Mouse (Mus musculus): ENCODE measurements at regions not wholly inside any gene's neighbourhood (a gene's known extent, or its start where the extent isn't known, plus 50 kb on each side); places are given as distances from the start of the nearest gene placed in this dataset.
A peak's percentile ranks its signal among the peaks of the same experiment; 100 is the strongest.

DNA sequence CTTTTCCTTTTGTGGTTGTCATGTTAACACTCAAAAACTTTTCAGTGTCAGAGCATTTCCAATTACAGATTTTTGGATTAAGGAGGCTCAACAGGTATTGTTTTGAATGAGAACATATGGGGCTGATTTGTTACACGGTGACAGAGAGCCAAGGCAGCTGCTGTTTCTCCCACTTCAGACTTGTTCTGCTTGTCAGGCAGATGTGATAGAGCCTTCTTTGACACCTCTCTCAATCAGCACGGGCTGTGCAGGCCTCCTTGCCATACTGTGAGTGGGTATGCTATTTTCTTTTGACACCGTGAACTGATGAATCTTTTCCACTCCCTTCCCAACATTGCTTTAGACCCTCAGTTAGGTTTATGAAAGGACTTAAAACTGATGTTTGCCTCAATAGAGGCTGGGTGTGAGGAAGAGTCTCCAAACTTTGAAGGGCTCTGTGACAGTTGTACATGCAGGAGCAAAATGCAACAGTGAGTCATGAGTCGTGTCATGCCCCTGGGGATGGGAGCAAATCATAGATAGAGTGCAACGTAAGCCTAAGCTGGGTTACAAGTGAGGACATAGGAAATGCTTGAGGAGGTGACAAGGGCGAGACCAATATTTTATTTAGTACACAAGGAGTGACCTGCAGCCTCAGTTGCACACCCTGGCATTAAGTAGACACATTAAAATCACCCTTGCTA is 317.4 kb downstream of the Ccser2 start:
- Histone ChIP-seq H3K4me1 (ENCODE audit: control insufficient read depth, insufficient read depth, low read length) (no peaks in the 10 kb centered on the region), H3K4me2 (ENCODE audit: low read depth, low read length) (no peak overlapping the region), H3K9ac (replicated peaks; ENCODE audit: low read depth, low read length) (no peak overlapping the region), H3K36me3 (ENCODE audit: control insufficient read depth, insufficient read depth, low read length) (no peaks in the 10 kb centered on the region), H3K27ac (ENCODE audit: low read depth, low read length) (no peak overlapping the region), H3K27me3 (ENCODE audit: control insufficient read depth, insufficient read depth, low read length) (no peaks in the 10 kb centered on the region), H3K4me3 (ENCODE audit: low read depth, low read length) (no peak overlapping the region), H3K9me3 (ENCODE audit: control insufficient read depth, low read length) (no peaks in the 10 kb centered on the region)
- ATAC-seq (ENCODE audit: low read depth), result no peak
- WGBS, result 77% methylated on average over 6 of the region's 6 CpGs

DNA sequence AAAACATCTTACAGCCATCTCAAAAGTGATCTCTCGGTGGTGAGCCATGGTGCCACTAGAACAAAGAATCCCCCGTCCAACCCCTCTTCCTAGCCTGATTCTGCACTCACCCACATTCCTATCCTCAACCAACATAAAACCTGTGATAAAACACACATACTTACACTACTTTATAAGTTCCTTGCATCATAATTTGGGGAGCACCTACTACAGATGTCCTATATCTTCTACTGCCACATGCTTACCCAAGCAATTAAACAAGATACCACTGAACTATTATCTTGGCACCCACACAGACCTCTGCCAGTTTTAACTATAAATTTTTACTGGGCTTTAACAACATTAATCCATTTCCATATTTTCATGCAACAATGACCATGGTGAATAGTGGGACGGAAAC is 321.9 kb downstream of the Ccser2 start:
- no peaks in the 10 kb centered on the region for H3K4me1 ChIP-seq (ENCODE audit: control insufficient read depth, insufficient read depth, low read length)
- no peak overlapping the region for H3K4me3 ChIP-seq (ENCODE audit: low read depth, low read length)
- H3K4me2 ChIP-seq (ENCODE audit: low read depth, low read length), result no peak overlapping the region
- no peak overlapping the region for H3K27ac ChIP-seq (ENCODE audit: low read depth, low read length)
- H3K9me3 ChIP-seq (ENCODE audit: control insufficient read depth, low read length), result no peaks in the 10 kb centered on the region
- H3K27me3 ChIP-seq (ENCODE audit: control insufficient read depth, insufficient read depth, low read length), result no peaks in the 10 kb centered on the region
- no peak overlapping the region for H3K9ac ChIP-seq (replicated peaks; ENCODE audit: low read depth, low read length)
- 85% methylated on average over 3 of the region's 3 CpGs for WGBS
- no peak for ATAC-seq (ENCODE audit: low read depth)
- H3K36me3 ChIP-seq (ENCODE audit: control insufficient read depth, insufficient read depth, low read length), result no peaks in the 10 kb centered on the region

DNA sequence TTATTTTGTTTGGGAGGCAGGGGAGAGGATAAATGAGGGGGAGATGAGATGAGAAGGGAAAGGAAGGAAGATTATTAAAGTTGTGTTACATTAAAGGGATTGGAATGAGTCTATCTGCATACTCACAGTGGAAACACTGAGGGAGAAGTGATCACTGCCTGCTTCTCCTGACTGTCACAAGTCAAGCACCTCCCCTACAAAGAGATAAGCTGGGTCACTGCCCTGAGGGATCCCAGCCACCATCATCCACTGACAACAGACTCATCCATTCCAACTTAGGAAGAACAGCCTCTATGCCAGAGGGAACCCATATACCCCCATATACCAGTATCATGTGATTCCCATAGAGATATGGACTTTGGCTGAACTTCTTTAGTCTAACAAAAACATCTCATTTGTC is 322.3 kb downstream of the Ccser2 start:
- H3K9me3 ChIP-seq (ENCODE audit: control insufficient read depth, low read length), result no peaks in the 10 kb centered on the region
- no peaks in the 10 kb centered on the region for H3K27me3 ChIP-seq (ENCODE audit: control insufficient read depth, insufficient read depth, low read length)
- no peak overlapping the region for H3K4me3 ChIP-seq (ENCODE audit: low read depth, low read length)
- ATAC-seq (ENCODE audit: low read depth), result no peak
- H3K9ac ChIP-seq (replicated peaks; ENCODE audit: low read depth, low read length), result no peak overlapping the region
- H3K36me3 ChIP-seq (ENCODE audit: control insufficient read depth, insufficient read depth, low read length), result no peaks in the 10 kb centered on the region
- H3K4me2 ChIP-seq (ENCODE audit: low read depth, low read length), result no peak overlapping the region
- no peak overlapping the region for H3K27ac ChIP-seq (ENCODE audit: low read depth, low read length)
- H3K4me1 ChIP-seq (ENCODE audit: control insufficient read depth, insufficient read depth, low read length), result no peaks in the 10 kb centered on the region

DNA sequence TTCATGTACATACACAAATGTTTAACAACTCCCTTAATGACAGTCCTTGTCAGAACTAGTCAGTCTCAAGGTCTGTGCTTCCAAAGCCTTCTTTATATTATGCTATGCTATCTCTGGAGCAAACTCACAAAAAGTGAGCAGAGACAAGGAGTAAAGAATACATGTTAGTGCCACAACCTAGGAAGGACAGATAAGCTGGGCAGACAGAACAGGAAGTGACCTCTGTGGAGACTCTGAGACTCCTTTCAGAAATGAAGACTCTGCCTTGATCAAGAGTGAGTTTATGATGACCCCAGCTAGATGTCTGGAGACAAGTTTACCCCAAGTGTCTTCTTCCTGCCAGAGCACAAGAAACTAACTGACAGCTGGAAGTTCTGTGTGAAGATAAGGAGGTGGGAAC is 343.8 kb downstream of the Ccser2 start:
- no peaks in the 10 kb centered on the region for H3K4me1 ChIP-seq (ENCODE audit: control insufficient read depth, insufficient read depth, low read length)
- no peaks in the 10 kb centered on the region for H3K36me3 ChIP-seq (ENCODE audit: control insufficient read depth, insufficient read depth, low read length)
- no peak overlapping the region for H3K27ac ChIP-seq (ENCODE audit: low read depth, low read length)
- H3K9ac ChIP-seq (replicated peaks; ENCODE audit: low read depth, low read length), result no peak overlapping the region
- no peak for ATAC-seq (ENCODE audit: low read depth)
- H3K27me3 ChIP-seq (ENCODE audit: control insufficient read depth, insufficient read depth, low read length), result no peaks in the 10 kb centered on the region
- no peaks in the 10 kb centered on the region for H3K9me3 ChIP-seq (ENCODE audit: control insufficient read depth, low read length)
- no peak overlapping the region for H3K4me2 ChIP-seq (ENCODE audit: low read depth, low read length)
- H3K4me3 ChIP-seq (ENCODE audit: low read depth, low read length), result no peak overlapping the region

DNA sequence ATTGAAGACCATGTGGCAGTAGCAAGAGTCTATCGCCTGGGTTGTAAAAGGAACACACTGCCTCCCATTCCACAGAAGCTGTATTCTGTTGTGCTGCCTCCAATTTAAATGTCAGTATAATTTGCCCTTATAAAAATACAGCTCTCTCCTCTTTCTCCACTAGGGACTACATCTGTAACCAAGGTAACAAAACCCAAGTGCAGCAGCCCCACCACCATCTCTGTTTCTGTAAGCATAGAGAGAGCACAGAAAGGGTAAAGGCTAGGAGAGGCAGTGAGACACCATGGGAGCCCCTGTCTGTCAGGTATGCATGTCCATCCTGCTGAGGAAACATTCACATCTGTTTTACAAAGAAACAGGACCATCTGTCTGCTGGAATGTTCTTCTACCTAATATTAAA is 344.4 kb downstream of the Ccser2 start:
- H3K4me2 ChIP-seq (ENCODE audit: low read depth, low read length), result no peak overlapping the region
- no peak overlapping the region for H3K27ac ChIP-seq (ENCODE audit: low read depth, low read length)
- H3K4me3 ChIP-seq (ENCODE audit: low read depth, low read length), result no peak overlapping the region
- no peaks in the 10 kb centered on the region for H3K4me1 ChIP-seq (ENCODE audit: control insufficient read depth, insufficient read depth, low read length)
- H3K9ac ChIP-seq (replicated peaks; ENCODE audit: low read depth, low read length), result no peak overlapping the region
- no peaks in the 10 kb centered on the region for H3K36me3 ChIP-seq (ENCODE audit: control insufficient read depth, insufficient read depth, low read length)
- WGBS, result 70% methylated on average over 1 of the region's 1 CpGs
- no peaks in the 10 kb centered on the region for H3K9me3 ChIP-seq (ENCODE audit: control insufficient read depth, low read length)
- ATAC-seq (ENCODE audit: low read depth), result peak; percentile 56; the same call in 1 of the 2 replicates
- no peaks in the 10 kb centered on the region for H3K27me3 ChIP-seq (ENCODE audit: control insufficient read depth, insufficient read depth, low read length)

DNA sequence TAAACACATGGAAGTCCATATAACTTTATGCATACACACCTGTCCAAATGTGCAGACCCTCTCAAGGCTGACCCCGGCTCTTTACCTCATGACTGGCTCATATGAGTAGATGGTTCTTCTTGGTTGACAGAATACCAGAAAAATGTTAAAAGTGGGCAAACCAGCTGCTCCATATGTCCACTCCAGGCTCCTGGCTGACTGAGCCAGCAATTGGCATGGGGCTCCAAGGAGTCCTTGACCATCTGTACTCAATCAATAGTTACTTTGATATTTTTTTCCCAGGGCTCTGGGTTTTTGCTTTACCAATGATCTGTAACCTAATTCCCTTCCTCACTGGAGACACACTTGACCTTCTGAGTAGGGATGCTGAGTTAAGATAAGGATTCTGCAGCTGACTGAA is 345.5 kb downstream of the Ccser2 start:
- Histone ChIP-seq H3K4me1 (ENCODE audit: control insufficient read depth, insufficient read depth, low read length) (no peaks in the 10 kb centered on the region), H3K9me3 (ENCODE audit: control insufficient read depth, low read length) (no peaks in the 10 kb centered on the region), H3K36me3 (ENCODE audit: control insufficient read depth, insufficient read depth, low read length) (no peaks in the 10 kb centered on the region), H3K27ac (ENCODE audit: low read depth, low read length) (no peak overlapping the region), H3K9ac (replicated peaks; ENCODE audit: low read depth, low read length) (no peak overlapping the region), H3K4me3 (ENCODE audit: low read depth, low read length) (no peak overlapping the region), H3K27me3 (ENCODE audit: control insufficient read depth, insufficient read depth, low read length) (no peaks in the 10 kb centered on the region), H3K4me2 (ENCODE audit: low read depth, low read length) (no peak overlapping the region)
- 88% methylated on average over 1 of the region's 1 CpGs for WGBS
- ATAC-seq (ENCODE audit: low read depth), result no peak

DNA sequence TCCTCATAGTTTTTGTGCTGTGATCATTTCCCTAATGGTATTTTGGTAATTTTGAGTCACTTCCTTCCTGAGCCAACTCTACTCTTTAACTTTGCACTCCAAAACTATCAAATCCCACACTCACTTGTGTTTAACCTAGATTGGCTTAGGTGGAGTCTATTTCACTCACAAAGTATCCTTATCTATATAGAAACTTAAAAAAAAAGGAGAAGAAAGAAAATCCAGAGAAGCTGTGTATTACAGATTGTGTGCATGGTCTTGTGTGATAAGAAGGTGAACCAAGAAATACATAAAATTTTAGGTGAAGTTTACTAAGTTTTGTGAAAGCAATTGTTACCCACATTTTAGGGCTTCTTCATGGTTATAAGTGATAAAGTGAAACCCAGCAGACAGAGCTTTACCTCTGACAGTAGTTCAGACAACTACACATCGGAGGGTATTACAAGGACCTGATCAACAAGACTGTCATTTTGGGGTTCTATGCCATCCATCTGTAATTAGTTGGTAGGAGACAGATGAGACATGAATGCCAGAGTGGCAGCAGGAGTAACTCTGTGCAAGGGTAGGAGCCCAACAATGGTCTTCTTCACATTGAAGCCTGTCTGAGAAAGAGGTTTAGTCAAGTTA is 350.0 kb downstream of the Ccser2 start:
- 97% methylated on average over 1 of the region's 1 CpGs for WGBS
- Histone ChIP-seq H3K4me2 (ENCODE audit: low read depth, low read length) (no peak overlapping the region), H3K36me3 (ENCODE audit: control insufficient read depth, insufficient read depth, low read length) (no peaks in the 10 kb centered on the region), H3K4me3 (ENCODE audit: low read depth, low read length) (no peak overlapping the region), H3K27ac (ENCODE audit: low read depth, low read length) (no peak overlapping the region), H3K4me1 (ENCODE audit: control insufficient read depth, insufficient read depth, low read length) (no peaks in the 10 kb centered on the region), H3K9ac (replicated peaks; ENCODE audit: low read depth, low read length) (no peak overlapping the region), H3K9me3 (ENCODE audit: control insufficient read depth, low read length) (no peaks in the 10 kb centered on the region), H3K27me3 (ENCODE audit: control insufficient read depth, insufficient read depth, low read length) (no peaks in the 10 kb centered on the region)
- ATAC-seq (ENCODE audit: low read depth), result no peak

DNA sequence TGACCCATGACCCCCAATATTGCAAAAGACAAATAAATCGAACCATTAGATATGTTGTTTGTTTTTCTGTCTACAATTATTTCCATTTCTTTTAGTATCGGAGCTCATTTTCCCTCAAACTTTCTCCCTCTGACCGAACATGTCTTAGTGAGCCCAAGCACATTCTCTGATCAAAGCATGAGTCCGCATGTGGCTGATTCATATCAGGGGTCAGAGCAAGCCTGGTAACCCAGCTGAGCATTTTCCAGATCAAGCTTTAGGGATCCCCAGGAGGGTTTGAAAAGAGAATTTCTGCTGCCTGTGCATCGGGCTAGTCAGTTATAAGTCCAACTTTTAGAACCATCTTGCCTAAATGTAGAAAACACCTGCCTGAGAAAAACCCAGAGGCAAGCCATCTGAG is 350.6 kb downstream of the Ccser2 start:
- ATAC-seq (ENCODE audit: low read depth), result no peak
- WGBS, result 91% methylated on average over 5 of the region's 5 CpGs

DNA sequence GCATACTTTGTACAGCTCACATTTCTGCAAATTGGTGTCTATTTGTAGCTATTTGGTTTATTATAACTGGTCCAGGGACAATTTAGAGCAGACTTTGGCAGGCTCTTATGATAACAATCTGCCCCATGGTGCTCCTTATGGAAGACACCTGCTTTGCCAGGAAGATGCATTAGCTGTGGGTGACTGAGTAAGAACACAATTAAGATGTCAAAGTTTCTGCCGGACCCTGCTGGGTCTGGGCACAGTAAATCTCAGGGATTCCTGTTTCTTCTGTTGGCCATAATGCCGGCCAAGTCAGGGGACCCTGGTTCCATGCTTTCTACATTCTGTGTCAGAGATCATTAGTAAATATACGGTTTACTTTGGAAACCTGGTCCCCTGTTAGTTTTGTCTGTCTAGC is 353.7 kb downstream of the Ccser2 start:
- 79% methylated on average over 3 of the region's 3 CpGs for WGBS
- no peak for ATAC-seq (ENCODE audit: low read depth)
- H3K27ac ChIP-seq (ENCODE audit: low read depth, low read length), result no peak overlapping the region

More for the DNA sequence above, 350.6 kb downstream of the Ccser2 start:
- Histone ChIP-seq H3K9ac (replicated peaks; ENCODE audit: low read depth, low read length) (no peak overlapping the region), H3K4me3 (ENCODE audit: low read depth, low read length) (no peak overlapping the region), H3K4me2 (ENCODE audit: low read depth, low read length) (no peak overlapping the region), H3K27me3 (ENCODE audit: control insufficient read depth, insufficient read depth, low read length) (no peaks in the 10 kb centered on the region), H3K36me3 (ENCODE audit: control insufficient read depth, insufficient read depth, low read length) (no peaks in the 10 kb centered on the region), H3K9me3 (ENCODE audit: control insufficient read depth, low read length) (no peaks in the 10 kb centered on the region), H3K27ac (ENCODE audit: low read depth, low read length) (no peak overlapping the region), H3K4me1 (ENCODE audit: control insufficient read depth, insufficient read depth, low read length) (no peaks in the 10 kb centered on the region)

More for the DNA sequence above, 353.7 kb downstream of the Ccser2 start:
- no peak overlapping the region for H3K4me2 ChIP-seq (ENCODE audit: low read depth, low read length)
- H3K4me1 ChIP-seq (ENCODE audit: control insufficient read depth, insufficient read depth, low read length), result no peaks in the 10 kb centered on the region
- no peak overlapping the region for H3K4me3 ChIP-seq (ENCODE audit: low read depth, low read length)
- H3K9me3 ChIP-seq (ENCODE audit: control insufficient read depth, low read length), result no peaks in the 10 kb centered on the region
- H3K9ac ChIP-seq (replicated peaks; ENCODE audit: low read depth, low read length), result no peak overlapping the region
- H3K27me3 ChIP-seq (ENCODE audit: control insufficient read depth, insufficient read depth, low read length), result no peaks in the 10 kb centered on the region
- H3K36me3 ChIP-seq (ENCODE audit: control insufficient read depth, insufficient read depth, low read length), result no peaks in the 10 kb centered on the region
